Mouse (Mus musculus) C2C12 (cell line): ENCODE data around the gene Trp63. TPM values are rescaled to one million over a fixed set of nuclear protein-coding genes. Genes with fewer than 3 reads are reported as not detected.

Source experiments
- H3K27me3 ChIP-seq: one replicate; pipeline ENCODE4 v1.6.1; 2011; ENCODE audit not compliant: control insufficient read depth, insufficient read depth, insufficient read length
- H3K36me3 ChIP-seq: one replicate; pipeline ENCODE4 v1.6.1; 2011; ENCODE audit not compliant: control insufficient read depth, insufficient read depth
- H3K4me3 ChIP-seq: one replicate; pipeline ENCODE4 v1.5.1; 2011; ENCODE audit warnings: mild to moderate bottlenecking, control low read depth; ENCODE audit not compliant: poor library complexity, insufficient read depth, severe bottlenecking
- H3K79me2 ChIP-seq: one replicate; pipeline ENCODE4 v1.6.1; 2011; ENCODE audit not compliant: control insufficient read depth, insufficient read depth
- H3K79me3 ChIP-seq: one replicate; pipeline ENCODE4 v1.6.1; 2011; ENCODE audit warnings: low read depth, control low read depth
- H3ac ChIP-seq: one replicate; pipeline ENCODE3; 2011; ENCODE audit warnings: low read depth; ENCODE audit not compliant: control insufficient read depth, insufficient read length
- CEBPB ChIP-seq: IDR thresholded peaks from one replicate; pipeline ENCODE4 v1.6.1; 2011; ENCODE audit warnings: low read depth, mild to moderate bottlenecking, control low read depth, moderate library complexity
- CTCF ChIP-seq: IDR thresholded peaks from one replicate; pipeline ENCODE4 v1.5.1; 2011; ENCODE audit not compliant: control insufficient read depth, insufficient read depth, insufficient read length
- FOSL1 ChIP-seq: IDR thresholded peaks from one replicate; pipeline ENCODE4 v1.8.0; 2011; ENCODE audit warnings: mild to moderate bottlenecking, low read length; ENCODE audit not compliant: poor library complexity, insufficient read depth, severe bottlenecking
- MAX ChIP-seq: IDR thresholded peaks from one replicate; pipeline ENCODE4 v1.6.1; 2011; ENCODE audit warnings: mild to moderate bottlenecking, control low read depth
- MYOD1 ChIP-seq: IDR thresholded peaks from one replicate; pipeline ENCODE4 v1.6.1; 2011; ENCODE audit warnings: low read depth; ENCODE audit not compliant: control insufficient read depth, insufficient read length
- MYOG ChIP-seq: IDR thresholded peaks from one replicate; pipeline ENCODE4 v1.6.1; 2011; ENCODE audit not compliant: control insufficient read depth, insufficient read length; ENCODE audit errors: extremely low read depth
- USF1 ChIP-seq: IDR thresholded peaks from one replicate; pipeline ENCODE4 v1.6.1; 2011; ENCODE audit warnings: low read depth, mild to moderate bottlenecking, control low read depth, moderate library complexity
- polyA plus RNA-seq: library from polyadenylated mRNA; unstranded; fragments of >200 nt; fragmentation: generic; extraction: Trizol; gene quantifications from one replicate; pipeline ENCODE4 v1.2.1, GENCODE M21; 2012; ENCODE audit warnings: missing spikeins

Gene Trp63
- polyA plus RNA-seq, 1 experiment, result not detected

DNA sequence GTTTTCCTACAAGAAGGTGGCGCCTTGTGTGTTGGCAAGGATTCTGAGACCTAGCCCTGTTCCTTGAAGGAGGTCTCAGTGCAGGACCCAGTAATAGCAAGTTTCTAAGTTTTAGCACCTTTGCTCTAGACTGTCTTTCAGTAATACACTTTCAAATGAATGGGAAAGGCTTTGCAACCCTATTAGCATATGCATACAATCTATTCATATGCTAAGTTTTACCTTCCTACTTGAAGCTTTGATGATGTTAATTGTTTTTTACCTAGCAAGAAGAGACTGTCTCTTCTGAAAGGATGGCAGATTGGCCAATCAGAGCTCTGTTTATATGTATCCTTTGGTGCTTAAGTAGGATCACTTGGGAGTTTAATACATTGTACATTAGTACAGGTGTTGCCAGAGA lies 187.9 kb downstream of the Trp63 start:
- Histone ChIP-seq H3ac (no peak overlapping the region), H3K36me3 (no peaks in the 10 kb centered on the region), H3K79me2 (no peaks in the 10 kb centered on the region), H3K79me3 (no peaks in the 10 kb centered on the region), H3K4me3 (no peak overlapping the region), H3K27me3 (no peaks in the 10 kb centered on the region)
- TF ChIP-seq MYOD1 (no peak), MYOG (no peak), USF1 (no peak), CTCF (no peak), FOSL1 (no peak), MAX (no peak), CEBPB (no peak)

DNA sequence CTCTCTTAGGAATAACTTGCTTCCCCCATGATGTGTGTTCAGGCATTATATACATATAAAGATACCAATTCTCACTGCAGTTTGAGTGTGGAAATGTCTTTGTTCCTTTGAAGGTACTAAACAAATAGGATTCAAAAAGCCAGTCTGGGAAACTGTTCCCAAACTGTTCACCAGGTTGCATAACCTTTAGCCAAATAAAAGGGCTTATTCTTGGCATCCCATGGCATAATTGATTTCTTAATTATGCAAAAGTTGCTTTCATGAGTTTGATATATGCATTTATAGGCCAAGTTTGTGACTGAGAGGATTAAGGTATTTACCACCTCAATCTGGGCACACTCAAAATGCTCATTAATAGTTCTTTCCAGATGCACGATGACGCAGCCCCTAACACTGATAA lies 192.1 kb downstream of the Trp63 start:
- no peaks in the 10 kb centered on the region for H3K79me2 ChIP-seq
- TF ChIP-seq CEBPB, result no peak
- no peak for TF ChIP-seq USF1
- TF ChIP-seq MAX, result no peak
- no peak for TF ChIP-seq FOSL1
- no peak for TF ChIP-seq MYOG
- TF ChIP-seq CTCF, result no peak
- TF ChIP-seq MYOD1, result no peak
- no peak overlapping the region for H3ac ChIP-seq
- no peaks in the 10 kb centered on the region for H3K27me3 ChIP-seq
- H3K4me3 ChIP-seq, result no peak overlapping the region
- H3K36me3 ChIP-seq, result no peaks in the 10 kb centered on the region
- H3K79me3 ChIP-seq, result no peaks in the 10 kb centered on the region

DNA sequence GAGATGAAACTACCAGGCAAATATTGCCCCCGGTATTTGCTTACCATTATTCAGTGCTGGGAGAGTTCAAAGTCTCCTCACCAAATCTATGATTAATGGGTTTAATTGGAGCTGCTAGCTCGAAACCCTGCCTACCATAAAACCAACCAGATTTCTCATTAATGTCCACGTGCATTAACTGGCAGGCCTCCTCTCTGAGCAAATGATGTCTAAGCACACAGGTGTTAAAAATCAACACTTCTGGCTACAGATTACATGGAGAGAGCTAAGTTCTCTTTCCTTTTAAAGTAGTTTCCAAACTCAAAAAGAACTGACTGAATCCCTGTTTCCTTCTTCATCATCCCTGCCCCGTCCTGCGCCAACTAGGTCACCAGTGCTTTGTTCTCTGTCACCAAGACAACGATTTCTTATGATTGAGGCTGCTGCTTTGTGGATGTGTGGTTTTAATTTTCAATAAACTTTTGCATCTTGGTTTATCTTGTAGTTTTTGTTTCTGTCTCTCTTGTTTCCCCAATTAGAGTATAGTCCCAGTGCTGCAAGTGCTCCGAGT lies 193.9 kb downstream of the Trp63 start:
- no peaks in the 10 kb centered on the region for H3K27me3 ChIP-seq
- no peak for TF ChIP-seq MYOD1
- no peak for TF ChIP-seq CEBPB
- no peak for TF ChIP-seq MAX
- TF ChIP-seq FOSL1, result no peak
- TF ChIP-seq USF1, result no peak
- no peak for TF ChIP-seq CTCF
- TF ChIP-seq MYOG, result no peak
- no peak overlapping the region for H3ac ChIP-seq
- H3K79me2 ChIP-seq, result no peaks in the 10 kb centered on the region
- H3K36me3 ChIP-seq, result no peaks in the 10 kb centered on the region
- no peak overlapping the region for H3K4me3 ChIP-seq
- H3K79me3 ChIP-seq, result no peaks in the 10 kb centered on the region

DNA sequence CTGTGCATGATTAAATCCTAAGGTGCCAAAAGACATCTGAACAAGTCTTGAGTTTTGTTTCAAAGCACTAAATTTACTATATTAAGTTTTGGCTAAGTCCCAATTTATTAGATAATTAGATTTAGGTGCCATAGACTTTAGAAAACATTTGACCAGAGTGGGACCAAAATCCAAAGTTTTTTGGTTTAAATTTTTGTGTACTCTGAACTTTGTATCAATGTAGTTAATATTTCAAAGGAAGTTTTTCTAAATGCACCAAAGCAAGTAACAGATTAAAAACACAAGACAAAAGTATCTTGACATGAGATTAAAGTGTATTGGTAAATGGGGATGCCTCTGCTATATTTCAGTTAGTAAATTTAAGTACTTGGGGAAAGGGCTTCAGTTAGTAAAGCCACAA lies 194.6 kb downstream of the Trp63 start:
- no peaks in the 10 kb centered on the region for H3K27me3 ChIP-seq
- no peaks in the 10 kb centered on the region for H3K79me2 ChIP-seq
- TF ChIP-seq MYOG, result no peak
- no peak for TF ChIP-seq MAX
- TF ChIP-seq CTCF, result no peak
- TF ChIP-seq MYOD1, result no peak
- TF ChIP-seq USF1, result no peak
- no peak for TF ChIP-seq CEBPB
- no peak for TF ChIP-seq FOSL1
- H3K79me3 ChIP-seq, result no peaks in the 10 kb centered on the region
- H3K4me3 ChIP-seq, result no peak overlapping the region
- no peak overlapping the region for H3ac ChIP-seq
- no peaks in the 10 kb centered on the region for H3K36me3 ChIP-seq

DNA sequence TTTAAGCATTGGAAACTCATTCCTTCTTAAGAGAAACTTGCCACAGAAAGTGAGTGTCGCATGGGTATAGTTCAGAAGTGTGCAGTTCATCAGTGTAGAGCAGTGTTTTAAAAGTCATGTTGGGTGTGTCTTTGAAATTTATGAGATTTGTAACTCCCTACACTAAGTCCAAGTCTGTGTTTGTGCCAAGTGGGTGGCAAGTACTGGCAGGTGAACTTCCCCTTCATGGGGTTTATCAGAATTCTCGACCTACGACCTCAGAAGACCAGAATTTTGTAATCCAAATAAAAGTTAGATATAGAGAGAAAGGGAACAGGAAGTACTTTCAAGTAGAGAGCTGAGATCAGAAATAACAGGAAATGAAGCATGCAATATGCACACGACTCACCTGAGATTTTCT lies 215.5 kb downstream of the Trp63 start:
- no peak overlapping the region for H3K4me3 ChIP-seq
- H3K79me2 ChIP-seq, result no peaks in the 10 kb centered on the region
- no peaks in the 10 kb centered on the region for H3K79me3 ChIP-seq

DNA sequence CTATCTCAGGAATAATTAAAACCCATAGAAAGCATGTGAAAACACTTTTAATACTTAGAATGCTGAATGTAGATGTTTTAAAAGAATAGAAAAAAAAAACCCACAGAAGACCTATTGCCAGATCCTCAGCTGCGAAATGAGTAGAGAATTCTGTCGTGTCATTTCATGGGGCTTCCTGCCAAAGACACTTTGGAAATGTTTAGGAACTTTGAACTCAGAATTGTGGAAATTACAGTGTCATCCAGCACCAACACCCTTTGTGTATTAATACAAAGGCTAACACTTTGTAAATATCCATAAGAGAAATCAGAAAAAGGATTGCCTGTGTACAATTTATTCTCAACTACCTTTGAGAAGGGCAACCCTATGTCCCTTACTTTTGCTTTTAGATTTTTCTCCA lies 216.1 kb downstream of the Trp63 start:
- no peak overlapping the region for H3ac ChIP-seq
- no peak overlapping the region for H3K4me3 ChIP-seq
- no peaks in the 10 kb centered on the region for H3K79me2 ChIP-seq
- H3K36me3 ChIP-seq, result no peaks in the 10 kb centered on the region
- no peak for TF ChIP-seq FOSL1
- no peak for TF ChIP-seq MAX
- no peak for TF ChIP-seq USF1
- TF ChIP-seq CEBPB, result no peak
- TF ChIP-seq CTCF, result no peak
- no peak for TF ChIP-seq MYOD1
- TF ChIP-seq MYOG, result no peak
- no peaks in the 10 kb centered on the region for H3K27me3 ChIP-seq
- H3K79me3 ChIP-seq, result no peaks in the 10 kb centered on the region

More for the DNA sequence above, 215.5 kb downstream of the Trp63 start:
- Histone ChIP-seq H3ac (no peak overlapping the region), H3K27me3 (no peaks in the 10 kb centered on the region), H3K36me3 (no peaks in the 10 kb centered on the region)
- TF ChIP-seq MYOD1 (no peak), CTCF (no peak), FOSL1 (no peak), USF1 (no peak), MAX (no peak), CEBPB (no peak), MYOG (no peak)
